Mouse (Mus musculus): ENCODE measurements around the gene Fcho2.

DNA sequence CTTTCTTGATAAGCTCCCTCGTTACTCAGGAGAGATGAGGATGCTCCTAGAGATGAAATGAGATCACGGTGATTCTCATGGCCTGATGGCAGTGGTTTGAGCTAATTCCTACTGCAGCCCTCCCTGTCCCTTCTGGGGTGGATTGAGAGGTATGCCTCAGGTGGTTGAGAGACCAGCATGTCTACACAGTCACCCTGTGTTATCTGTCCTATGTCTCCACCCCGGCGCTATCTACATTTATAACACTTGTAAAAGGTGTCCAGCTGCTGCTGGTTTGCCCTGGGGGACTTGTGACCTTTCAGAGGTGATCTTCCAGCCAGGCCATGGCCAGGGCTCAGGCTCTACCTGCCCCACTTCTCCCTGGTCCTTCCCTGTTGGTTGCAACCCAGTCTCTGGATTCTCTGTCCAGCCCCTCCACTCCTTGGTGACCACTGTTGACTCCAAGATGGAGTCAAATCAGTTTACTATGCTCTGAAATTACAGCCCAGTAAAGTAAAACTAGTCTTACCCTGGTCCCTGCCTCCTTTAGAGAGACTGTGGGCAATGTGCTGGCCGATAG, 115.2 kb downstream of the Fcho2 start:
- TF ChIP-seq CTCF (conservative IDR thresholded peaks at IDR 0.05 in 1 of 2, IDR thresholded peaks at IDR 0.05 in 1 of 2; ENCODE audit: low read depth in 2 of 2, low read length in 2 of 2) (no peak), POLR2AphosphoS2 (IDR thresholded peaks at IDR 0.05; ENCODE audit: low read depth, low read length) (no peak), IRF4 (IDR thresholded peaks at IDR 0.05; ENCODE audit: low read depth, low read length) (no peak)

Data from CH12.LX (cell line).